Mouse (Mus musculus) layer of hippocampus, postnatal 36 days (tissue): Measurements from ENCODE around the gene Gm10837. TPM values are rescaled to one million over a fixed set of nuclear protein-coding genes. Genes with fewer than 3 reads are reported as not detected.

ENCODE experiments used
- DNase-seq, 2 experiments: peaks; one replicate each; pipeline ENCODE4 v3.0.0; 2022
- total RNA-seq, 2 experiments: library from RNA; stranded (reverse); gene quantifications; 2 replicates each; pipeline ENCODE4 v1.2.3; 2021

The Gm10837 gene
- total RNA-seq, 2 experiments from 2014 or later = not detected

DNA sequence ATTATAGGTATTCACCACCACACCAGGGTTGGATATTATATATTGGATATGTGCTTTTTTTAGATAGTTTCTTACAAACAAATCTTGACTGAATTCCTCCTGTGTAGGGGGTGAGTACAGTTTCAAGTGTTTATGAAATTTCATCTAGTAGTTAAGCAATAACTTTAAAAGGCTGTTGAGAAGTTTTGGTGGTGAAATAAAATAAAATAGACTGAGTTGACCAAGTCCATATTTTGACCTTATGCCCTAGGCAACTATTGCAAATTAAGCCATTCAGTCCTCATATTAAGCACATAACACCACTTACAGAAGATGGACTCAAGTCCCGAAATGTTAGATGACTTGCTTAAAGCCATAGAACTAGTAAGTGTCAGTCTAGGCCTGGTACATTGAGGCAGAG lies 45.6 kb downstream of the Gm10837 start:
- no peak for DNase-seq

Other genes with a start within 250 kb of the Gm10837 start
- gene Gm5089, start 39.5 kb upstream of the Gm10837 start, total RNA-seq = under 1 TPM; 0.27 to 0.68 TPM
- gene Zic5, start 24.9 kb upstream of the Gm10837 start, total RNA-seq = 1 to 10 TPM; 2.3 to 4.6 TPM
- 10 to 100 TPM; 17.3 to 19.5 TPM for gene Zic2, start 15.2 kb upstream of the Gm10837 start, total RNA-seq
- 10 to 100 TPM; 36.1 to 52.2 TPM for gene Pcca, start 43.7 kb downstream of the Gm10837 start, total RNA-seq